Mouse (Mus musculus) midbrain, embryonic 15.5 days (tissue): ENCODE data around the gene Samd4. TPM values are rescaled to one million over a fixed set of nuclear protein-coding genes. Genes with fewer than 3 reads are reported as not detected.
A peak's percentile ranks its signal among the peaks of the same experiment; 100 is the strongest.

Experiments
- ATAC-seq: fragments of 200-750 bp; cut with Nextera tagmentation; replicated peaks from 2 replicates; pipeline ENCODE4 v1.8.0; 2017; ENCODE audit warnings: moderate TSS enrichment
- H3K27ac ChIP-seq: fragments of 300-500 bp; sonication (generic); 2 replicates; pipeline ENCODE4 v1.5.1; 2015; ENCODE audit warnings: mild to moderate bottlenecking, inconsistent platforms
- H3K27me3 ChIP-seq: fragments of 300-500 bp; sonication (generic); replicated peaks from 2 replicates; pipeline ENCODE4 v1.6.1; 2015; ENCODE audit warnings: inconsistent platforms
- H3K36me3 ChIP-seq: fragments of 300-500 bp; sonication (generic); replicated peaks from 2 replicates; pipeline ENCODE4 v1.6.1; 2015; ENCODE audit warnings: inconsistent platforms
- H3K4me1 ChIP-seq: fragments of 300-500 bp; sonication (generic); 2 replicates; pipeline ENCODE4 v1.6.1; 2015; ENCODE audit warnings: inconsistent platforms
- H3K4me2 ChIP-seq: fragments of 300-500 bp; sonication (generic); 2 replicates; pipeline ENCODE4 v1.6.1; 2015; ENCODE audit warnings: inconsistent platforms, mild to moderate bottlenecking, moderate library complexity
- H3K4me3 ChIP-seq: fragments of 300-500 bp; sonication (generic); 2 replicates; pipeline ENCODE4 v1.5.1; 2015; ENCODE audit warnings: mild to moderate bottlenecking, inconsistent platforms
- H3K9ac ChIP-seq: fragments of 300-500 bp; sonication (generic); 2 replicates; pipeline ENCODE4 v1.6.1; 2015; ENCODE audit warnings: mild to moderate bottlenecking, inconsistent platforms
- H3K9me3 ChIP-seq: fragments of 300-500 bp; sonication (generic); 2 replicates; pipeline ENCODE4 v1.6.1; 2016; ENCODE audit warnings: inconsistent platforms
- WGBS: fragments of 180-500 bp; shearing (Covaris S2); methylation state at CpG from one replicate; pipeline ENCODE4 v1.1.7; 2015; ENCODE audit warnings: mixed read lengths; 5-methylcytosine and 5-hydroxymethylcytosine counted together
- polyA plus RNA-seq: library from polyadenylated mRNA; unstranded; fragments of >200 nt; fragmentation: Nextera tagmentation; extraction: Ambion mirVana; gene quantifications from 2 replicates; pipeline ENCODE4 v1.2.1, GENCODE M21; 2015

Gene Samd4
- polyA plus RNA-seq, 1 experiment from 2014 or later, result 4.2 TPM

DNA sequence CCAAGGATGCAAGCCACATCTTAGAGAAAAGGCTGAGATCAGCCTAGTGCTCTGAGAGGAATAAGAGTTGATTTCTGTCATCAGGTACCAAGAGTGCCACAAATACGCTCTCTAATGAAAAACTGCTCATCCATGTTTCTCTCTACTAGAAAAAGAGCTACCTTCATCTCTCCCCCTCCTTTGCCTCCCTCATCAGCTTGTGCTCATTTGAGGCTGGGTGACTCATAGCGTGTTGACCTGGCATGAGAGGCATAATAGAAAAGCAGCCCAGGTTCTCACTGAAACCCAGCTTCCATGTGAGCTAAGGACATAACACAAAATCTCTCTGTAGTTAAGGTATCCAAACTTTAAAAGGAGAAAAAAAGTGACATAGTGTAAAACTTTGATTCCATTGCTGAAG is 176.3 kb downstream of the Samd4 start:
- Histone ChIP-seq H3K36me3 (no peaks in the 10 kb centered on the region), H3K9me3 (no peaks in the 10 kb centered on the region), H3K4me1 (no peaks in the 10 kb centered on the region), H3K4me2 (no peak overlapping the region), H3K27ac (no peak overlapping the region), H3K27me3 (no peaks in the 10 kb centered on the region), H3K4me3 (no peak overlapping the region), H3K9ac (no peak overlapping the region)
- ATAC-seq, result no peak
- WGBS, result 97% methylated on average over 2 of the region's 2 CpGs

DNA sequence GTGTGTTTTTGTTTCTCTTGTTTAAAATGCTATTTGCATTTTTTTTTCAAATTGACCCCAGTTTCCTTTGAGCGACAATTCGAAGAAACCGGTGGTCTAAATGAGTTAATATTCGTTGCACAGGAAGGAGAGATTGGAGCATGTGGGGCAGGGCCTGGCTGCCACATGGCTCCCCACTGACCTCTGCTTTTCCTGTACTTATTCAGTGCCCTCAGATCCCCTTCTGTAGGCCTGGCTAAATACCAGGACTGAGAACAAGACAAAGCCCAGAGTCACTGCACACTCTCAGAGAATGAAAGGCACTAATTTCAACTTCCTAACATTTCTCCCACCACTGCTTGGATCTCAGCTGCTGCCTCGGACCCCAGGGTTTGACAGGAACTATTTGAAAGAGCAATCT is 182.4 kb downstream of the Samd4 start:
- Histone ChIP-seq H3K9me3 (no peaks in the 10 kb centered on the region), H3K36me3 (no peaks in the 10 kb centered on the region), H3K4me3 (no peak overlapping the region), H3K27me3 (no peaks in the 10 kb centered on the region), H3K4me2 (no peak overlapping the region), H3K4me1 (no peaks in the 10 kb centered on the region), H3K9ac (no peak overlapping the region), H3K27ac (no peak overlapping the region)
- no peak for ATAC-seq
- WGBS, result 53% methylated on average over 5 of the region's 5 CpGs

DNA sequence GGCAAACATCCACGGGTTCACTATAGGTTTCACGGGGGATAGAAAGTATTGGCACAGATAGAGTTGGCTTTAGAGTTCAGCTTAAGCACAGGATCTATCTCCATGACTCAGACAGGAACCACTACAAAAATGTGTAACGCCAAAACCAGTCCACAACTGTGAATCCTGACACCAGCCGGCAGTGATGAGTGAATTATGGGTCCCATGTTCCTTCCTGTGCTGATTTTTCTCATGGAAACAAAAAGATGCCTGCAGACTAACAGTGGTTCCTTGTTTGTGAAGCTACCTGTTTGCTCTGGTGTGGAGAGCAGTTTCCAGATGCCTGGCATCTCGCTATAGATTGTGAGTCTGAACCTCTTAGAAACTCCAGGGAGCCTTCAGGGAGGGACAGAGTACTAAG is 184.2 kb downstream of the Samd4 start:
- no peak overlapping the region for H3K27ac ChIP-seq
- 85% methylated on average over 5 of the region's 5 CpGs for WGBS
- no peak for ATAC-seq
- no peaks in the 10 kb centered on the region for H3K27me3 ChIP-seq
- H3K9me3 ChIP-seq, result no peaks in the 10 kb centered on the region
- H3K4me1 ChIP-seq, result no peaks in the 10 kb centered on the region
- H3K9ac ChIP-seq, result no peak overlapping the region
- H3K4me2 ChIP-seq, result no peak overlapping the region
- H3K36me3 ChIP-seq, result no peaks in the 10 kb centered on the region
- H3K4me3 ChIP-seq, result no peak overlapping the region

DNA sequence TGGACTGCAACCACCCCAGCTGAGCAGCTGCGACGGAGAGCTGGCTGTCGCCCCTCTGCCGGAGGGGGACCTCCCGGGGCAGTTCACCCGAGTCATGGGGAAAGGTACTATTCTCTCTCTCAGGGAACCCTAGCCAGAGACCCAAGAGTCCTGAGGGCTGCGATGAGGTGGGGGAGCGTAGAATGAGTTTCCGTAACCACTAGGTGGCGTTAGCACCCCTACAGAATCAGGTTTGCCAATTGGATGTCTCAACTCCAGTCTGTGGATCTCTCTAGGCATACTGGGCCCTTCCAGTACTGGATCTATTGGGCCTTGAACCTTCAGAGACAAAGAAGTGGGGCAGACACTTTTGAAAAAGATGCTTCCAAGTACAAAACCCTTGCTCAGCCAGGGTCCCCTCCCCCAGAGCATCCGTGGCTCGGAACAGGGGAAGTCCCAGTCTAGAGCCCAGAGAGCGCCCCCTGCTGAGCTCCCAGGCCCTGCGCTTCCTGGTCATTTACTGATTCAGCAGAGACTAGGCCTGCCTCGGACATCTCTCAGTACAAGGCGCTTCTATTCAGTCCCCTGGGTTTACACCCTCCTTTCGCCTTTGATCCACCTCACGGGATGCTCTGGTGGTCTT is 191.5 kb downstream of the Samd4 start:
- Histone ChIP-seq H3K9ac (no peak overlapping the region), H3K4me3 (no peak overlapping the region), H3K36me3 (no peaks in the 10 kb centered on the region), H3K4me1 (no peaks in the 10 kb centered on the region), H3K27me3 (no peaks in the 10 kb centered on the region), H3K27ac (no peak overlapping the region), H3K9me3 (no peaks in the 10 kb centered on the region), H3K4me2 (no peak overlapping the region)
- 62% methylated on average over 18 of the region's 18 CpGs for WGBS
- no peak for ATAC-seq

- Histone ChIP-seq H3K4me2 (no peak overlapping the region), H3K4me1 (no peaks in the 10 kb centered on the region), H3K9ac (no peak overlapping the region), H3K4me3 (no peak overlapping the region), H3K9me3 (no peaks in the 10 kb centered on the region), H3K27ac (no peak overlapping the region), H3K36me3 (no peaks in the 10 kb centered on the region), H3K27me3 (no peaks in the 10 kb centered on the region)
- no peak for ATAC-seq
- WGBS, result 90% methylated on average over 14 of the region's 14 CpGs
These were observed 192.5 kb downstream of the Samd4 start for GRCm38 (mm10) chr14:47075010-47075677.

DNA sequence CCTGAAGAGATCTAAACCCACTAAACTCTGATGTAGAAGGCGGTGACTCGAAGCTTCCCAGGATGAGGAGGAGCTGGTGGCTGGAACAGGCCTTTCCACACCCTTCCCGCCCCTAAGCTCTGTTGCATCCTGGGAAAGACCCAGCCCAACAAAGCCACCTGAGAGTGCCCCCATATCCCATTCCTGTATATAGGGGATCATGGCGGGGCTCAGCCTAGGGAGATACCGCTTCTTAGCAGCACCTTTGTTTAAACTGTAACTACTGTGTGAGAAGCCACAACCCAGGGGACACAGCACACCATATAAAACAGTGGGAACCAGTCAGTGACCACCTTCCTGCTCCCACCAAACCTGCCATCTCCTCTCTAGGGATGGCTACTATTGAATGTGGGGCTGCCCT is 193.2 kb downstream of the Samd4 start:
- no peaks in the 10 kb centered on the region for H3K9me3 ChIP-seq
- H3K9ac ChIP-seq, result no peak overlapping the region
- no peaks in the 10 kb centered on the region for H3K27me3 ChIP-seq
- WGBS, result 96% methylated on average over 5 of the region's 5 CpGs
- H3K36me3 ChIP-seq, result no peaks in the 10 kb centered on the region
- H3K4me3 ChIP-seq, result no peak overlapping the region
- no peak overlapping the region for H3K27ac ChIP-seq
- no peak overlapping the region for H3K4me2 ChIP-seq
- H3K4me1 ChIP-seq, result no peaks in the 10 kb centered on the region
- ATAC-seq, result no peak

DNA sequence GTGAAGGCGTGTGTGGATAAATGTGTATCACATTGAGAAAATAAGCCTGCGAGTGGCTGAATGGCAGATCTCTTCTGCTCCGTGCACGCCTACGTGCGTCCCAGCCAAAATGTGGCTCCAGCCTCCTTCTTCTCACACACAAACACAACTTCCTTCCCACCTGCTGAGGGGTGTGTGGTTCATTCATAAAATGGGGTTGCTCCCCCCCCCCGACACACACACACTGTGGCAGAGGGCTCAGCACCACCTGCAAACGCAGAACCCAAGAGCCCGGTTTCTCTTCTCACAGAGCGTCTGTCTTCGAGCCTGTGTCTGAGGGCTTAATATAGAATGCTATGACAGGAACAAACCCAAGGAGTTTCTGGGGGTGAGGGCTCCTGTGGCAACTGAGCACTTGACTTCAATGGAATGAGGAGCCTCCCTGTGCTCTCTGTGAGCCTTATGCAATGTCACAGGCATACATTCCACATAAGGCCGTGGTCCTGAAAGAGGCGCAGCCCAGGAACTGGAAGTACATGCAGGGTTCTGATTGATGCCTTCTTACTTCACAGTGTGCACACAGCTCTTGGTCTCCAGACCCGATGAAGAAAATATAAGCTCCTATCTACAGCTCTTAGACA is 194.4 kb downstream of the Samd4 start:
- H3K27me3 ChIP-seq, result no peaks in the 10 kb centered on the region

GRCm38 (mm10) chr14:47077576-47077970 is 194.9 kb downstream of the Samd4 start:
- no peaks in the 10 kb centered on the region for H3K36me3 ChIP-seq
- H3K27me3 ChIP-seq, result no peaks in the 10 kb centered on the region
- H3K4me2 ChIP-seq, result no peak overlapping the region
- no peak overlapping the region for H3K9ac ChIP-seq
- no peak overlapping the region for H3K4me3 ChIP-seq
- H3K4me1 ChIP-seq, result no peaks in the 10 kb centered on the region
- H3K9me3 ChIP-seq, result no peaks in the 10 kb centered on the region
- no peak overlapping the region for H3K27ac ChIP-seq
- WGBS, result 91% methylated on average over 3 of the region's 3 CpGs
- no peak for ATAC-seq

More for the DNA sequence above, 194.4 kb downstream of the Samd4 start:
- Histone ChIP-seq H3K9ac (no peak overlapping the region), H3K27ac (no peak overlapping the region), H3K4me1 (no peaks in the 10 kb centered on the region), H3K4me2 (no peak overlapping the region), H3K4me3 (no peak overlapping the region), H3K36me3 (no peaks in the 10 kb centered on the region), H3K9me3 (no peaks in the 10 kb centered on the region)
- 94% methylated on average over 14 of the region's 14 CpGs for WGBS
- no peak for ATAC-seq

- no peak overlapping the region for H3K9ac ChIP-seq
- H3K36me3 ChIP-seq, result no peaks in the 10 kb centered on the region
- H3K9me3 ChIP-seq, result no peaks in the 10 kb centered on the region
- no peak overlapping the region for H3K4me2 ChIP-seq
- ATAC-seq, result no peak
- no peak overlapping the region for H3K27ac ChIP-seq
- no peaks in the 10 kb centered on the region for H3K27me3 ChIP-seq
- peaks cover 6% of the 10 kb centered on the region; the same call in 1 of the 2 replicates for H3K4me1 ChIP-seq
- no peak overlapping the region for H3K4me3 ChIP-seq
- 94% methylated on average over 7 of the region's 7 CpGs for WGBS
These were observed 197.3 kb downstream of the Samd4 start for GRCm38 (mm10) chr14:47079911-47080310.

- no peak overlapping the region for H3K9ac ChIP-seq
- H3K36me3 ChIP-seq, result no peaks in the 10 kb centered on the region
- no peaks in the 10 kb centered on the region for H3K9me3 ChIP-seq
- peak overlapping the region; percentile 40 for H3K27ac ChIP-seq
- no peak overlapping the region for H3K4me2 ChIP-seq
- 48% methylated on average over 9 of the region's 9 CpGs for WGBS
- H3K4me3 ChIP-seq, result no peak overlapping the region
- ATAC-seq, result peak; percentile 25; the same call in 1 of the 2 replicates
- H3K4me1 ChIP-seq, result peaks cover 13% of the 10 kb centered on the region
- no peaks in the 10 kb centered on the region for H3K27me3 ChIP-seq
These were observed 200.7 kb downstream of the Samd4 start for GRCm38 (mm10) chr14:47083311-47083710.

- no peak overlapping the region for H3K9ac ChIP-seq
- peak overlapping the region; percentile 40 for H3K27ac ChIP-seq
- H3K4me2 ChIP-seq, result no peak overlapping the region
- no peaks in the 10 kb centered on the region for H3K9me3 ChIP-seq
- H3K4me3 ChIP-seq, result no peak overlapping the region
- ATAC-seq, result no peak
- 69% methylated on average over 6 of the region's 6 CpGs for WGBS
- H3K36me3 ChIP-seq, result no peaks in the 10 kb centered on the region
- no peaks in the 10 kb centered on the region for H3K27me3 ChIP-seq
- peaks cover 13% of the 10 kb centered on the region for H3K4me1 ChIP-seq
These were observed 201.2 kb downstream of the Samd4 start for GRCm38 (mm10) chr14:47083838-47084237.

GRCm38 (mm10) chr14:47084686-47085085 is 202.0 kb downstream of the Samd4 start:
- H3K4me3 ChIP-seq, result no peak overlapping the region
- 86% methylated on average over 2 of the region's 2 CpGs for WGBS

GRCm38 (mm10) chr14:47086123-47086522 is 203.5 kb downstream of the Samd4 start:
- 76% methylated on average over 3 of the region's 3 CpGs for WGBS
- no peak overlapping the region for H3K4me2 ChIP-seq
- no peak for ATAC-seq
- no peak overlapping the region for H3K27ac ChIP-seq
- H3K27me3 ChIP-seq, result no peaks in the 10 kb centered on the region
- H3K4me3 ChIP-seq, result no peak overlapping the region
- peaks cover 13% of the 10 kb centered on the region for H3K4me1 ChIP-seq
- no peaks in the 10 kb centered on the region for H3K36me3 ChIP-seq
- no peak overlapping the region for H3K9ac ChIP-seq
- no peaks in the 10 kb centered on the region for H3K9me3 ChIP-seq

More at GRCm38 (mm10) chr14:47084686-47085085, 202.0 kb downstream of the Samd4 start:
- no peak for ATAC-seq
- H3K9me3 ChIP-seq, result no peaks in the 10 kb centered on the region
- H3K27me3 ChIP-seq, result no peaks in the 10 kb centered on the region
- H3K4me2 ChIP-seq, result no peak overlapping the region
- H3K36me3 ChIP-seq, result no peaks in the 10 kb centered on the region
- peaks cover 13% of the 10 kb centered on the region for H3K4me1 ChIP-seq
- H3K27ac ChIP-seq, result no peak overlapping the region
- H3K9ac ChIP-seq, result no peak overlapping the region
